Comparison of ENCODE assay signal across 14 mouse cellular contexts in genomic region chr2:83713946-83714345, GRCm38 (mm10). TPM values are rescaled to one million over a fixed set of nuclear protein-coding genes. Genes with fewer than 3 reads are reported as not detected.
DNase-seq lines count a peak whose midpoint lies in the region; ATAC-seq lines count a peak whose summit lies in the region.
"Had no signal": no experiment of that assay in that cellular context is flagged by ENCODE, and none has a peak within 500 bp of the region (broad histone marks: within the 10 kb centered on the region; RNA-seq: fewer than 3 reads in every experiment).

No protein-coding gene starts in this region.

- no peak for ATAC-seq in kidney, embryonic 15.5 days (replicated peaks; ENCODE audit: low FRiP score)
- no peak for ATAC-seq in liver, embryonic 12.5 days
- ATAC-seq: activated CD4-positive, CD25-positive, alpha-beta regulatory T cell, adult 4 months had no signal

- peak overlapping the region; percentile 44 for H3K4me2 ChIP-seq in kidney, embryonic 15.5 days
- H3K4me2 ChIP-seq in liver, embryonic 12.5 days, result no peak overlapping the region

- H3K9me3 ChIP-seq in kidney, embryonic 15.5 days (replicated peaks), result no peaks in the 10 kb centered on the region
- no peaks in the 10 kb centered on the region for H3K9me3 ChIP-seq in liver, embryonic 12.5 days (replicated peaks)

- H3K9ac ChIP-seq in kidney, embryonic 15.5 days, result no peak overlapping the region
- no peak overlapping the region for H3K9ac ChIP-seq in liver, embryonic 12.5 days

- peaks cover 34% of the 10 kb centered on the region for H3K4me1 ChIP-seq in kidney, embryonic 15.5 days
- no peaks in the 10 kb centered on the region for H3K4me1 ChIP-seq in liver, embryonic 12.5 days

- 72% methylated on average over 5 of the region's 5 CpGs for WGBS in kidney, embryonic 15.5 days
- 70% methylated on average over 5 of the region's 5 CpGs for WGBS in liver, embryonic 12.5 days (ENCODE audit: insufficient replicate concordance)

- no peaks in the 10 kb centered on the region for H3K27me3 ChIP-seq in kidney, embryonic 15.5 days
- H3K27me3 ChIP-seq in liver, embryonic 12.5 days (replicated peaks), result no peaks in the 10 kb centered on the region

- H3K36me3 ChIP-seq in kidney, embryonic 15.5 days, result no peaks in the 10 kb centered on the region
- no peaks in the 10 kb centered on the region for H3K36me3 ChIP-seq in liver, embryonic 12.5 days

- H3K27ac ChIP-seq in kidney, embryonic 15.5 days, result peak overlapping the region; percentile 77
- no peak overlapping the region for H3K27ac ChIP-seq in liver, embryonic 12.5 days
- H3K27ac ChIP-seq: heart, adult 2 months had no signal

- DNase-seq in kidney, postnatal 10 days, result no peak
- peak; percentile 72 for DNase-seq in 3T3-L1 (ENCODE audit: low read depth, low spot score)
- DNase-seq in Muller cell, postnatal 12 days (ENCODE audit: inconsistent ontology term), result peak; percentile 36
- peak; percentile 56 for DNase-seq in fibroblast of lung, adult 2 months (ENCODE audit: low read depth)
- DNase-seq in cerebellum, adult 8-10 months, result no peak
- DNase-seq in layer of hippocampus, adult 18-20 months (ENCODE audit: low spot score in 2 of 2), result no peak
- DNase-seq: adrenal gland, postnatal 14 days; cerebellum, adult 11 months; gastrocnemius, postnatal 14 days had no signal

- no peak overlapping the region for H3K4me3 ChIP-seq in kidney, embryonic 15.5 days (replicated peaks)
- no peak overlapping the region for H3K4me3 ChIP-seq in liver, embryonic 12.5 days
- H3K4me3 ChIP-seq: erythroblast, embryonic 14.5 days; heart, adult 2 months had no signal

RNA-seq across cellular contexts. Expression of gene Itgav, which starts 10.3 kb away (rescaled TPM):
- 101 and 105 TPM in 2 replicates for polyA plus RNA-seq in kidney, embryonic 15.5 days (2015; fragmentation: Nextera tagmentation; extraction: Ambion mirVana)
- 22.7 and 24.5 TPM in 2 replicates for polyA plus RNA-seq in liver, embryonic 12.5 days (2016; fragmentation: Nextera tagmentation; extraction: Ambion mirVana)
- total RNA-seq in layer of hippocampus, adult 18-20 months (2021), result 10 to 100 TPM; 65.3 to 71.4 TPM

Comparison
In these comparisons a context has a peak if more than half of its experiments do, and no peak if none do; other contexts are left out.
1. DNase-seq: peak in 3T3-L1 (single experiment), Muller cell, postnatal 12 days (single experiment) and fibroblast of lung, adult 2 months (single experiment); none in kidney, postnatal 10 days (single experiment), cerebellum, adult 8-10 months (single experiment) and layer of hippocampus, adult 18-20 months (0 of 2).